Mouse (Mus musculus) brain, adult 10 weeks (tissue): ENCODE measurements around the gene Mpv17l. TPM values are rescaled to one million over a fixed set of nuclear protein-coding genes. Genes with fewer than 3 reads are reported as not detected.

Source experiments
- polyA plus RNA-seq: library from polyadenylated mRNA; stranded (reverse); fragments of 350-450 nt; fragmentation: Illumina TruSeq; extraction: RNeasy Lipid Tissue Mini Kit (QIAGEN cat#74804); gene quantifications from one replicate; pipeline ENCODE4 v1.2.3, GENCODE M21; 2015; ENCODE audit warnings: low read depth, low replicate concordance

Gene Mpv17l
- 83.7 TPM for polyA plus RNA-seq

GRCm38 (mm10) chr16:13902888-13903483 lies at the start of gene Mpv17l, which contains the start of gene Pdxdc1:
Mpv17l (plus strand) TSS chr16:13903161.
Pdxdc1 (minus strand) TSS chr16:13903131.

GRCm38 (mm10) chr16:13986574-13987478 lies 83.9 kb downstream of the Mpv17l start, which contains the start of the genes 2900011O08Rik and Ifitm7:
2900011O08Rik (plus strand) TSS chr16:13986604.
Ifitm7 (minus strand) TSS chr16:13986888.

Other genes starting within 250 kb of the Mpv17l start
- 23.1 TPM for gene Parn, start 235.0 kb upstream of the Mpv17l start, polyA plus RNA-seq
- 43.0 TPM for gene Bfar, start 231.3 kb upstream of the Mpv17l start, polyA plus RNA-seq
- gene 3110001I22Rik, start 231.2 kb upstream of the Mpv17l start, polyA plus RNA-seq: 2.9 TPM
- gene Pla2g10, start 172.2 kb upstream of the Mpv17l start, polyA plus RNA-seq: not detected
- 41.2 TPM for gene Rrn3, start 122.5 kb upstream of the Mpv17l start, polyA plus RNA-seq
- 149 TPM for gene Ntan1, start 84.3 kb upstream of the Mpv17l start, polyA plus RNA-seq
- gene Pdxdc1, start within 50 bp of the Mpv17l start, polyA plus RNA-seq: 74.0 TPM
- gene 2900011O08Rik, start 83.4 kb downstream of the Mpv17l start, polyA plus RNA-seq: 231 TPM
- gene Ifitm7, start 83.7 kb downstream of the Mpv17l start, polyA plus RNA-seq: 1.1 TPM